Mouse (Mus musculus): ENCODE data around the gene Lrrfip1.

GRCm38 (mm10) chr1:91085686-91086085, 87.1 kb downstream of the Lrrfip1 start:
- TF ChIP-seq POLR2A (IDR thresholded peaks at IDR 0.05; ENCODE audit: borderline replicate concordance, low read depth, low read length) = no peak
- TF ChIP-seq CTCF (IDR thresholded peaks at IDR 0.05; ENCODE audit: low read depth, low read length) = no peak

All from bone marrow macrophage, adult 2 months (primary cell).